Mouse (Mus musculus): ENCODE measurements at regions not wholly inside any gene's neighbourhood (a gene's known extent, or its start where the extent isn't known, plus 50 kb on each side); places are given as distances from the start of the nearest gene placed in this dataset.

DNA sequence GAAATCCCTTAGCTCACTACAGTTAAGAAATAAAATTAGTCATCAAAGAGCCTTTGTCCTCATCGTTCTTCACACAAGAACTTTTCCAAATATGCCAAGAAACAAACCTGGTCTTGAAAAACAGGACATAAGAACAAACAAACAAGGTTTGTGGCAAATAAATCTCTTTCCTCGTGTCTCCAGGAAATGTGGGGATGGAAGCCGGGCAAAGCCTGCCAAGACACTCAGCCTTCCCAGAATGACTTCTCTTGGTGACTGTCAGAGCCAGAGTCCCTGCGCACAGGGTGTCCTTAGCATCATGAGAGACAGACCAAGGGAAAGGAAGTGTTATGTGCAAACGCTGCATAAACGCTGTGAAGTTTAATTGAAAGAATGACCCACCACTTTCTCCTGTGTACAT lies 147.2 kb downstream of the Foxo1 start:
- no peak for ATAC-seq
- WGBS: 39% methylated on average over 6 of the region's 6 CpGs

DNA sequence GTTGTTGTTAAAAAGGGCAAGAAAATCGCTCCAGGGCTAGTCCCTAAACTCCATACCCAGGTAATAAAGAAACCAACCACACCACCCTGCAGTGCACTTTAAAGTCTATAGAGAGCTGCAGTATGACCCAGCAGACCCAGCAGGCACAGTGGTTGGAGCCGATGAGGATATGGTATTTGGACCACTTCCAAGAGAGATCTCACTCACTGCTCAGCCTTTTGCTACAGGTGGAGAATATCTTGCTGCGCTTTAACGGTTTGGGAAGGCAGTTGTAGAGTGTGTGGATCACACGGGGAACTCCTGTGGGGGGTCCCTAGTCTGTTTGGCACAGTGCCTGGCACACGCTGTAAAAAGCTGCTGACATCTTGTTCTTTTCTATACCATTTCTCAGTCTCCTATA lies 145.9 kb downstream of the Foxo1 start:
- H3K27ac ChIP-seq: no peak overlapping the region
- WGBS: 35% methylated on average over 6 of the region's 6 CpGs
- no peak overlapping the region for H3K4me2 ChIP-seq (replicated peaks)
- peaks cover 14% of the 10 kb centered on the region for H3K4me1 ChIP-seq (replicated peaks)
- no peak overlapping the region for H3K4me3 ChIP-seq (replicated peaks)
- no peak overlapping the region for H3K9ac ChIP-seq (replicated peaks)
- H3K9me3 ChIP-seq: no peaks in the 10 kb centered on the region
- ATAC-seq: no peak
- no peaks in the 10 kb centered on the region for H3K36me3 ChIP-seq
- H3K27me3 ChIP-seq: 0 out of 2 replicates have a peak, but pooled peaks cover 8% of the 10 kb centered on the region

More for the DNA sequence above, 147.2 kb downstream of the Foxo1 start:
- no peak overlapping the region for H3K27ac ChIP-seq
- H3K9ac ChIP-seq (replicated peaks): no peak overlapping the region
- no peaks in the 10 kb centered on the region for H3K9me3 ChIP-seq
- no peak overlapping the region for H3K4me3 ChIP-seq (replicated peaks)
- no peaks in the 10 kb centered on the region for H3K36me3 ChIP-seq
- no peak overlapping the region for H3K4me2 ChIP-seq (replicated peaks)
- 0 out of 2 replicates have a peak, but pooled peaks cover 8% of the 10 kb centered on the region for H3K27me3 ChIP-seq
- H3K4me1 ChIP-seq (replicated peaks): peaks cover 14% of the 10 kb centered on the region

DNA sequence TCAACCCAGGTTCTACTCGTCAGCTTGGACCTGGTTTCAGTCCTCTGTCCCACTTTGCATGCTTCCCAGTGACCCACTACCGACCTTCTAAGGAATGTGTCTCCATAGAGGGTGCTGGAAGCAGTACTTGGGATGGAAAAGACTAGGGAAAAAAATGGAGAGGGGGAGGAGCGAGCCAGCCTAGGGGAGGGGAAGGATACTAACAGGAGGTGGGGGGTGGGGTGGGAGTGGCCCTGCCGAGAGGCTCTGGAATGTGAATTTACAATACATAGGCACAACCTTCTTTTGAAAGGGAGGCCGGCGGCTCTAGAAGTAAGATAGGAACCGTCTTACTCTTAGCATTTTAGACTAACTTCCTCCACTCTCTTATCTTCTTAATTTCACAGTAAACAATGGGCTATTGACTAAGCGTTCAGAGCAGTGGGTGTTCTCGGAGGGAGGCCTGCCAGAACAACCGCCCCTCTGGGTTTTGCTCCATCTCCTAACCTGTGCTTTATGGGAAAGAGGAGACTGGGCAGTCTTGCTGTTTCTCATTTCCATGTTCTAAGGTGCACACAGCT lies 145.1 kb downstream of the Foxo1 start:
- H3K4me1 ChIP-seq (replicated peaks): peaks cover 14% of the 10 kb centered on the region
- no peaks in the 10 kb centered on the region for H3K9me3 ChIP-seq
- no peak overlapping the region for H3K4me2 ChIP-seq (replicated peaks)
- H3K27ac ChIP-seq: no peak overlapping the region
- no peak overlapping the region for H3K9ac ChIP-seq (replicated peaks)
- H3K36me3 ChIP-seq: no peaks in the 10 kb centered on the region
- H3K4me3 ChIP-seq (replicated peaks): no peak overlapping the region
- ATAC-seq: no peak
- 0 out of 2 replicates have a peak, but pooled peaks cover 7% of the 10 kb centered on the region for H3K27me3 ChIP-seq
- 12% methylated on average over 10 of the region's 10 CpGs for WGBS

DNA sequence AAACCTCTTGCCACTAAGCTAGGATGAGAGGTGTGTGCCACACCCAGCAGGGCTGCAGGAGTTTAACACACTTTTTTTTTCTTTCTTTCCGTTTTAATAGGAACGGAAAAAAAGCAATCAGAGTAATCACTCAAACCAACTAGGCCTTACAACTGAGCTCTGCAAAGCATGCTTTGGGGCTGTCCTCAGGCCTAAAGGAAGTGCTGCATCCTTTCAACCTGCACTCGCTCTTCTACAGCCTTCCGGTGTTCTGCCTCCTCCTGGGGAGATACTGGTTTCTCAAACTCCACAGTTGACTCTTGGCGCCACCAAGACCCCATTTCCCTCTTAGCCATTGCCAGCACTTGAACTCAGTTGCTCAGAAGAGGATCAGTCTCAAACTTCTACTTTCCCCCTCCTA lies 143.2 kb downstream of the Foxo1 start:
- 91% methylated on average over 5 of the region's 5 CpGs for WGBS
- H3K4me2 ChIP-seq (replicated peaks): no peak overlapping the region
- H3K36me3 ChIP-seq: no peaks in the 10 kb centered on the region
- H3K4me1 ChIP-seq (replicated peaks): peaks cover 14% of the 10 kb centered on the region
- no peak for ATAC-seq
- H3K27ac ChIP-seq: no peak overlapping the region
- H3K27me3 ChIP-seq: 0 out of 2 replicates have a peak, but pooled peaks cover 6% of the 10 kb centered on the region
- H3K9me3 ChIP-seq: no peaks in the 10 kb centered on the region
- H3K9ac ChIP-seq (replicated peaks): no peak overlapping the region
- no peak overlapping the region for H3K4me3 ChIP-seq (replicated peaks)

DNA sequence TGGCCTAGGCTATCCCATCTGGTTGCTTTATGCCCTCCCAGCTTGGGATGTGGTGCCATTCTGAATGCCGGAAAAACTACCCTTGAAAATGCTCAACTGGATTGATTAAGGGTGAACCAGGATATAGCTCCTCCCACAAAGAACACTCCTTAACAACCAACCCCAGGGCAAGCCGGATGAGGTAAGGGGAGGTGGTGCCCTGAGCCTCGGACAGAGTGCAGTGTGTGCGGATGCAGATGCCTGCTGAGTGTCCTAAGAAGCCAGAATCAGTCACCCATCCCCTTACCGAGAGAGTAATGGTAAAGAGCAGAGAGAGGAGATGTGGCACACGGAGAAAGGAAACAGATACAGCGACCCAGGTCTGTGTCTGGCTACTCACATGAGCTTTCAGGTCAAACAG lies 141.3 kb downstream of the Foxo1 start:
- Histone ChIP-seq H3K27ac (no peak overlapping the region), H3K9me3 (no peaks in the 10 kb centered on the region), H3K4me3 (replicated peaks) (no peak overlapping the region), H3K4me1 (replicated peaks) (peaks cover 14% of the 10 kb centered on the region), H3K4me2 (replicated peaks) (no peak overlapping the region), H3K36me3 (no peaks in the 10 kb centered on the region), H3K9ac (replicated peaks) (no peak overlapping the region), H3K27me3 (0 out of 2 replicates have a peak, but pooled peaks cover 6% of the 10 kb centered on the region)
- ATAC-seq: no peak
- WGBS: 63% methylated on average over 7 of the region's 7 CpGs

DNA sequence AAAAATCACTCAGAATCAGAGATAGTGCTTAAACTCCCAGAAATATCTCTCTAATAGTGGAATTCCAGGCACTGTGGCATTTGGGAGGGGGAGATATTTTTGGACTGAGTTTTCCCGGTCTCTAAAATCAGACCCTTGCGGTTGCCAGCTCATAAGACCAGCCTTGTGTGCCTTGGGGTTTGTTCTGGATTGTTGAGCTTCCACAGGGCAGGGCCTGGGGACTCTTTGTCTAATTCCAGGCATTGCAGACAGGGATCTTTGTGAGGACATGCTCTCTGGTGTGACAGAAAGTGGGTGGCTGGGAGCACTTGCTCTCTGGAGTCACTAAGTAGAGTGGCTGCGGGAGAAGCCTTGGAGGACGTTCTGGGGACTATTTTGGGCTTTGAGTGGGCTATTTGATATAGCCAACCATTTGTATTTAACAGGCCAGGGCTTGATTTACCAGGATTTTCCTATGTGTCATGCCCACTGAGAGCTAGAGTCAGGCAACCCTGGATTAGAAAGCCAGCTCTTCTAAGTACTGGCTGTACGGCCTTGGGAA lies 138.7 kb downstream of the Foxo1 start:
- Histone ChIP-seq H3K27ac (no peak overlapping the region), H3K9me3 (no peaks in the 10 kb centered on the region), H3K4me1 (replicated peaks) (no peaks in the 10 kb centered on the region), H3K4me2 (replicated peaks) (no peak overlapping the region), H3K27me3 (no peaks in the 10 kb centered on the region), H3K9ac (replicated peaks) (no peak overlapping the region), H3K36me3 (no peaks in the 10 kb centered on the region), H3K4me3 (replicated peaks) (no peak overlapping the region)
- WGBS: 76% methylated on average over 5 of the region's 5 CpGs
- no peak for ATAC-seq

DNA sequence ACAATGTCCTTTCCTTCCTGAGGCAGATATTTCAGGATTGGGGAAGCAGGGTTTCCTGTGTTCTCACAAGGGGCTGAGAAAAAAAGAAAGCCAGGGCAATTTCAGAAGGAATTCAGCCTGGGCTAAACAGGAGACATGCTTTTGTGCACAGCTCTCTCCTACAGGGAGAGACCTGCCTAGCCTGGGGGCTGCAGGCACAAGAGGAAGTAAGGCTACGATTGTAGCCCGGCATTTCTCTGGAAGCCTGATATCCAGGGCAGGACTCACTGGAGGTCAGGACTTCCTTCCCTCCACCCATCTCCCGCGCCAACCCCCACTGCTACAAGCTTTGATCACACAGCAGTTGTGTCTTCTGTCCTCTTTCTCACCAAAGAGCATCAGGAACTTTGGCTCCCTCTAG lies 136.5 kb downstream of the Foxo1 start:
- Histone ChIP-seq H3K36me3 (no peaks in the 10 kb centered on the region), H3K4me1 (replicated peaks) (peaks cover 16% of the 10 kb centered on the region), H3K4me3 (replicated peaks) (no peak overlapping the region), H3K4me2 (replicated peaks) (no peak overlapping the region), H3K27ac (no peak overlapping the region), H3K27me3 (peaks cover 19% of the 10 kb centered on the region), H3K9me3 (no peaks in the 10 kb centered on the region), H3K9ac (replicated peaks) (no peak overlapping the region)
- no peak for ATAC-seq
- WGBS: 55% methylated on average over 4 of the region's 4 CpGs

DNA sequence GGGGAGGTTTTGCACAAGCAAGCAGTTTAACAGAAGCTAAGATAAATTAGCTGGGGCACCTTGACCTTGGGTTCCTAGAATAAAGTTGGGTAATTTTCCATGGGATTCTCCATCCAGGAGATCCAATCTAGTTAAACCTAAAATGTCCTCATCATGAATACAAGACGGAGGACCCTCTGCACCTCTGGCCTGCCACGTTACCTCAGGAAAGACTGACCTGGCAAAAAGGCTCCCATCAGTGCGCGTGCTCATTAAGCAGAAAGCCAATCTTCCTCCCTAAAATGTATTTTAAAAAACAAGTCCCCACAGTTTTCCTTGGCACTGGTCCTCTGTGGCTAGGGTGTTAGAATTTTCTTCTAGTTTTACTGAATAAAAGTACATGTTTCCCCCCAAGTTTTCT lies 134.9 kb downstream of the Foxo1 start:
- Histone ChIP-seq H3K4me2 (replicated peaks) (no peak overlapping the region), H3K4me1 (replicated peaks) (peaks cover 16% of the 10 kb centered on the region), H3K9me3 (no peaks in the 10 kb centered on the region), H3K4me3 (replicated peaks) (no peak overlapping the region), H3K27me3 (peaks cover 28% of the 10 kb centered on the region), H3K27ac (no peak overlapping the region), H3K9ac (replicated peaks) (no peak overlapping the region), H3K36me3 (no peaks in the 10 kb centered on the region)
- no peak for ATAC-seq
- WGBS: 92% methylated on average over 4 of the region's 4 CpGs

All from midbrain, embryonic 13.5 days (tissue).